Mouse (Mus musculus) thymus, postnatal 25 days (tissue): ENCODE results near the gene Tsc22d2.
"Not testable (repeated sequence)": the region's sequence is repeated elsewhere in the genome, so short reads cannot be mapped to it uniquely, and the experiment has no call there.

Experiments
- DNase-seq: peaks from one replicate; pipeline ENCODE4 v3.0.0; 2022

The Tsc22d2 gene

GRCm38 (mm10) chr3:58434414-58434813 is 19.9 kb downstream of the Tsc22d2 start:
- DNase-seq, result no peak

- DNase-seq, result peak; percentile 39
Observed at GRCm38 (mm10) chr3:58448230-58448629, 33.7 kb downstream of the Tsc22d2 start.

- DNase-seq, result no peak
Observed at GRCm38 (mm10) chr3:58449487-58449886, 35.0 kb downstream of the Tsc22d2 start.

GRCm38 (mm10) chr3:58454414-58455205 is 40.1 kb downstream of the Tsc22d2 start:
- no peak for DNase-seq

- DNase-seq, result no peak
Observed at GRCm38 (mm10) chr3:58455255-58455654, 40.7 kb downstream of the Tsc22d2 start.

GRCm38 (mm10) chr3:58469655-58470437 is 55.3 kb downstream of the Tsc22d2 start:
- no peak for DNase-seq

- DNase-seq, result not testable (repeated sequence)
Observed at GRCm38 (mm10) chr3:58475298-58475697, 60.8 kb downstream of the Tsc22d2 start.

GRCm38 (mm10) chr3:58478755-58479455 is 64.4 kb downstream of the Tsc22d2 start:
- no peak for DNase-seq

- DNase-seq, result peak; percentile 20
Observed at GRCm38 (mm10) chr3:58485883-58486282, 71.4 kb downstream of the Tsc22d2 start.

GRCm38 (mm10) chr3:58487121-58487520 is 72.6 kb downstream of the Tsc22d2 start:
- no peak for DNase-seq

- DNase-seq, result no peak
Observed at GRCm38 (mm10) chr3:58487999-58488775, 73.7 kb downstream of the Tsc22d2 start.

GRCm38 (mm10) chr3:58490787-58491186 is 76.3 kb downstream of the Tsc22d2 start:
- DNase-seq, result peak; percentile 23

- no peak for DNase-seq
Observed at GRCm38 (mm10) chr3:58493621-58494020, 79.1 kb downstream of the Tsc22d2 start.

- DNase-seq, result no peak
Observed at GRCm38 (mm10) chr3:58501961-58502360, 87.4 kb downstream of the Tsc22d2 start.

- DNase-seq, result no peak
Observed at GRCm38 (mm10) chr3:58503720-58504333, 89.3 kb downstream of the Tsc22d2 start.

- no peak for DNase-seq
Observed at GRCm38 (mm10) chr3:58504676-58505075, 90.2 kb downstream of the Tsc22d2 start.

GRCm38 (mm10) chr3:58508020-58508750 is 93.7 kb downstream of the Tsc22d2 start:
- DNase-seq, result no peak

GRCm38 (mm10) chr3:58511581-58511980 is 97.1 kb downstream of the Tsc22d2 start:
- DNase-seq, result peak; percentile 14

- DNase-seq, result no peak
Observed at GRCm38 (mm10) chr3:58512740-58513139, 98.2 kb downstream of the Tsc22d2 start.

GRCm38 (mm10) chr3:58513483-58513882 is 99.0 kb downstream of the Tsc22d2 start:
- no peak for DNase-seq

- no peak for DNase-seq
Observed at GRCm38 (mm10) chr3:58515947-58516601, 101.6 kb downstream of the Tsc22d2 start.
